Mouse (Mus musculus) layer of hippocampus, adult 11-12 months (tissue): Measurements from ENCODE around the gene Mxi1.

ENCODE experiments used
- DNase-seq: peaks from one replicate; pipeline ENCODE4 v3.0.0; 2022; ENCODE audit warnings: low spot score

The Mxi1 gene

GRCm38 (mm10) chr19:53299829-53300181 is 10.5 kb upstream of the Mxi1 start:
- no peak for DNase-seq

- DNase-seq = no peak
Observed at GRCm38 (mm10) chr19:53303382-53303781, 6.9 kb upstream of the Mxi1 start.

- DNase-seq = no peak
Observed at GRCm38 (mm10) chr19:53305621-53306020, 4.7 kb upstream of the Mxi1 start.

GRCm38 (mm10) chr19:53306706-53307105 is 3.6 kb upstream of the Mxi1 start:
- no peak for DNase-seq

- no peak for DNase-seq
Observed at GRCm38 (mm10) chr19:53307219-53307618, 3.1 kb upstream of the Mxi1 start.

- no peak for DNase-seq
Observed at GRCm38 (mm10) chr19:53309631-53310030, 687 bp upstream of the Mxi1 start.

GRCm38 (mm10) chr19:53310771-53311523 is 629 bp downstream of the Mxi1 start:
- DNase-seq = peak; percentile 35

GRCm38 (mm10) chr19:53311524-53312335 is 1.4 kb downstream of the Mxi1 start:
- DNase-seq = peak; percentile 46

GRCm38 (mm10) chr19:53312336-53312871 is 2.1 kb downstream of the Mxi1 start:
- DNase-seq = peak; percentile 60

GRCm38 (mm10) chr19:53312951-53313683 is 2.8 kb downstream of the Mxi1 start:
- DNase-seq = peak; percentile 75

GRCm38 (mm10) chr19:53313684-53314443 is 3.5 kb downstream of the Mxi1 start:
- DNase-seq = peak; percentile 100

GRCm38 (mm10) chr19:53314530-53315208 is 4.4 kb downstream of the Mxi1 start:
- DNase-seq = no peak

GRCm38 (mm10) chr19:53315209-53315654 is 4.9 kb downstream of the Mxi1 start:
- DNase-seq = no peak

GRCm38 (mm10) chr19:53316105-53316504 is 5.8 kb downstream of the Mxi1 start:
- DNase-seq = no peak

GRCm38 (mm10) chr19:53316963-53317362 is 6.6 kb downstream of the Mxi1 start:
- no peak for DNase-seq

- DNase-seq = no peak
Observed at GRCm38 (mm10) chr19:53318143-53319132, 8.1 kb downstream of the Mxi1 start.

- no peak for DNase-seq
Observed at GRCm38 (mm10) chr19:53320264-53321110, 10.2 kb downstream of the Mxi1 start.

GRCm38 (mm10) chr19:53321273-53321672 is 11.0 kb downstream of the Mxi1 start:
- no peak for DNase-seq
